Mouse (Mus musculus): ENCODE measurements around the gene Kdm7a.

- no peak for TF ChIP-seq POLR2A (IDR thresholded peaks at IDR 0.05; ENCODE audit: control insufficient read depth, extremely low read depth, insufficient read depth, low read length, poor library complexity)
- no peak for TF ChIP-seq CTCF (IDR thresholded peaks at IDR 0.05; ENCODE audit: borderline replicate concordance, control insufficient read depth, extremely low read depth, insufficient read depth, low read length, poor library complexity)
Observed at GRCm38 (mm10) chr6:39113141-39113540, 93.4 kb downstream of the Kdm7a start.
